Mouse (Mus musculus): ENCODE results near the gene Tnfaip8l1.

Tnfaip8l1 gene

DNA sequence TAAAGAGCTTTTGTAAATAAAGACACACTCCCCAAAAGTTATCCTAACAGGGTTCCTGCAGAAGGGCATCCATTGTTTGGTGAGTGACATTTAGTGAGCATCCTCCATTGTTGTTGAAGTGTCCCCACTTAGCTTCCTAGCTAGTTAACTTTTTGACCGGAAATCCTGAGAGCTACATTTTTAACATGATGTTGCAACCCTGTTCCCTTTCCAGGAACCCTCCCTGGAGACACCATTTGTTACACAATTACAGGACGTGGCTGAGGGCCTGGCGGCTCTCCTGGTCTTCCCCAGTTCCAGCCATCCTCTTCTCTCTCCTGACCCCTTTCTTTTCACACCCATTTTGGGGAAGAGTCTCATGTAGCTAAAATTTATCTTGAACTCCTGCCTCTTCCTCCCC, 57.5 kb downstream of the Tnfaip8l1 start:
- no peak for DNase-seq (ENCODE audit: low spot score)
